Mouse (Mus musculus) lung, embryonic 14.5 days (tissue): ENCODE data around the gene 4833420G17Rik. TPM values are rescaled to one million over a fixed set of nuclear protein-coding genes. Genes with fewer than 3 reads are reported as not detected.

Source experiments
- ATAC-seq: fragments of 200-750 bp; cut with Nextera tagmentation; 2 replicates; pipeline ENCODE4 v1.8.0; 2017; ENCODE audit warnings: mild to moderate bottlenecking, moderate TSS enrichment, moderate library complexity; ENCODE audit not compliant: insufficient read depth
- DNase-seq: peaks from one replicate; pipeline ENCODE4 v3.0.0-alpha.2; 2015
- H3K27ac ChIP-seq: fragments of 300-500 bp; sonication (generic); 2 replicates; pipeline ENCODE4 v1.5.1; 2014; ENCODE audit warnings: low read depth, mild to moderate bottlenecking, moderate library complexity
- H3K27me3 ChIP-seq: fragments of 300-500 bp; sonication (generic); 2 replicates; pipeline ENCODE4 v1.6.1; 2014; ENCODE audit warnings: low read length, control low read depth; ENCODE audit not compliant: insufficient read depth
- H3K36me3 ChIP-seq: fragments of 300-500 bp; sonication (generic); 2 replicates; pipeline ENCODE4 v1.6.1; 2014; ENCODE audit warnings: control low read depth; ENCODE audit not compliant: insufficient read depth
- H3K4me1 ChIP-seq: fragments of 300-500 bp; sonication (generic); 2 replicates; pipeline ENCODE4 v1.6.1; 2014; ENCODE audit warnings: antibody characterized with exemption, control low read depth; ENCODE audit not compliant: insufficient read depth
- H3K4me2 ChIP-seq: fragments of 300-500 bp; sonication (generic); 2 replicates; pipeline ENCODE4 v1.6.1; 2014; ENCODE audit warnings: mild to moderate bottlenecking
- H3K4me3 ChIP-seq: fragments of 300-500 bp; sonication (generic); 2 replicates; pipeline ENCODE4 v1.5.1; 2014; ENCODE audit warnings: low read depth, low read length
- H3K9ac ChIP-seq: fragments of 300-500 bp; sonication (generic); 2 replicates; pipeline ENCODE4 v1.6.1; 2014
- H3K9me3 ChIP-seq: fragments of 300-500 bp; sonication (generic); 2 replicates; pipeline ENCODE4 v1.6.1; 2016; ENCODE audit warnings: low read depth, low read length, control low read depth
- CTCF ChIP-seq: IDR thresholded peaks from 2 replicates; pipeline ENCODE4 v1.5.1; 2016; ENCODE audit warnings: antibody characterized with exemption, low read depth
- WGBS: fragments of 180-500 bp; shearing (Covaris S2); extraction: QIAGEN DNeasy Blood & Tissue Kit; methylation state at CpG from one replicate; pipeline ENCODE4 v1.1.7; 2014; 5-methylcytosine and 5-hydroxymethylcytosine counted together
- polyA plus RNA-seq: library from polyadenylated mRNA; unstranded; fragments of >200 nt; fragmentation: Nextera tagmentation; extraction: Ambion mirVana; gene quantifications from 2 replicates; pipeline ENCODE4 v1.2.1, GENCODE M21; 2014

The 4833420G17Rik gene
- polyA plus RNA-seq = 61.5 and 63.4 TPM in 2 replicates

- Histone ChIP-seq H3K27me3 (no peaks in the 10 kb centered on the region), H3K4me3 (peak within 1 kb of the TSS; percentile 71), H3K27ac (peak within 1 kb of the TSS; percentile 71), H3K36me3 (peaks cover 35% of the 10 kb centered on the region), H3K9ac (peak within 1 kb of the TSS; percentile 78), H3K4me1 (peaks cover 5% of the 10 kb centered on the region), H3K4me2 (peak within 1 kb of the TSS; percentile 89), H3K9me3 (no peaks in the 10 kb centered on the region)
- DNase-seq = peak; percentile 97
- TF ChIP-seq CTCF = no peak
- ATAC-seq = peak; percentile 97
- WGBS = 1% methylated on average over 57 of the region's 57 CpGs
These were observed at the start of gene 4833420G17Rik for GRCm38 (mm10) chr13:119462596-119463560. 4833420G17Rik (plus strand) TSS chr13:119462768.

- H3K4me2 ChIP-seq = no peak overlapping the region
- H3K36me3 ChIP-seq = no peaks in the 10 kb centered on the region
- no peak for TF ChIP-seq CTCF
- no peak for DNase-seq
- H3K27ac ChIP-seq = no peak overlapping the region
- WGBS = 5% methylated on average over 2 of the region's 2 CpGs
- no peak overlapping the region for H3K4me3 ChIP-seq
- no peak overlapping the region for H3K9ac ChIP-seq
- H3K9me3 ChIP-seq = no peaks in the 10 kb centered on the region
- H3K27me3 ChIP-seq = no peaks in the 10 kb centered on the region
- H3K4me1 ChIP-seq = peaks cover 1% of the 10 kb centered on the region; the same call in 1 of the 2 replicates
- ATAC-seq = no peak
These were observed 49.5 kb upstream of the 4833420G17Rik start for GRCm38 (mm10) chr13:119413026-119413425.

GRCm38 (mm10) chr13:119418479-119418878 lies 44.1 kb upstream of the 4833420G17Rik start:
- Histone ChIP-seq H3K4me2 (no peak overlapping the region), H3K27ac (no peak overlapping the region), H3K27me3 (no peaks in the 10 kb centered on the region), H3K36me3 (no peaks in the 10 kb centered on the region), H3K9me3 (no peaks in the 10 kb centered on the region), H3K9ac (no peak overlapping the region), H3K4me1 (no peaks in the 10 kb centered on the region), H3K4me3 (no peak overlapping the region)
- no peak for TF ChIP-seq CTCF
- 80% methylated on average over 3 of the region's 3 CpGs for WGBS
- ATAC-seq (no peak), DNase-seq (no peak)

DNA sequence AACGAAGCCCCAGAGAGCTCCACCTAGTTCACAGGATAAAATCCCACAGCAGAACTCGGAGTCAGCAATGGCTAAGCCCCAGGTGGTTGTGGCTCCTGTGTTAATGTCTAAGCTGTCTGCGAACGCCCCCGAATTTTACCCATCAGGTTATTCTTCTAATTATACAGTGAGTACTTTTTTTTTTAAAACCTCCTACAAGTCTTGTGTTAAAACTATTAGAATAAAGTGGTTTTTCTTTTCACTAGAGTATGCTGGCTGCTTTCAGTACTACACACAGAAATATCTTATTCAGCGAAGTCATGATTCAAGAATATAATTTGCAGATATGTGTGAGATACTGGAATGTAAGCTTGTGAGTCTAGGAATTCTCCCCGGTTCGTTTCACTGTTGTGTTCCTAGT lies 32.4 kb upstream of the 4833420G17Rik start:
- TF ChIP-seq CTCF = no peak
- H3K27ac ChIP-seq = peak overlapping the region; percentile 99
- peak overlapping the region; percentile 94 for H3K4me3 ChIP-seq
- H3K9me3 ChIP-seq = no peaks in the 10 kb centered on the region
- H3K4me1 ChIP-seq = 0 out of 2 replicates have a peak, but pooled peaks cover 3% of the 10 kb centered on the region
- peak overlapping the region; percentile 70 for H3K4me2 ChIP-seq
- peaks cover 19% of the 10 kb centered on the region; the same call in 1 of the 2 replicates for H3K36me3 ChIP-seq
- H3K27me3 ChIP-seq = no peaks in the 10 kb centered on the region
- DNase-seq = peak; percentile 50
- peak overlapping the region; percentile 99 for H3K9ac ChIP-seq
- ATAC-seq = no peak
- WGBS = 14% methylated on average over 8 of the region's 8 CpGs

- peak; percentile 63 for DNase-seq
- Histone ChIP-seq H3K27me3 (no peaks in the 10 kb centered on the region), H3K9me3 (no peaks in the 10 kb centered on the region), H3K27ac (no peak overlapping the region), H3K4me1 (0 out of 2 replicates have a peak, but pooled peaks cover 3% of the 10 kb centered on the region), H3K4me3 (no peak overlapping the region), H3K36me3 (peaks cover 30% of the 10 kb centered on the region), H3K4me2 (no peak overlapping the region; the same call in 1 of the 2 replicates), H3K9ac (no peak overlapping the region)
- WGBS = 37% methylated on average over 1 of the region's 1 CpGs
- TF ChIP-seq CTCF = no peak
- ATAC-seq = no peak
These were observed 30.5 kb upstream of the 4833420G17Rik start for GRCm38 (mm10) chr13:119432041-119432440.

- ATAC-seq = no peak
- H3K9ac ChIP-seq = no peak overlapping the region
- no peak overlapping the region for H3K4me3 ChIP-seq
- H3K27me3 ChIP-seq = no peaks in the 10 kb centered on the region
- TF ChIP-seq CTCF = no peak
- peaks cover 49% of the 10 kb centered on the region for H3K36me3 ChIP-seq
- H3K4me2 ChIP-seq = no peak overlapping the region
- 88% methylated on average over 7 of the region's 7 CpGs for WGBS
- H3K4me1 ChIP-seq = 0 out of 2 replicates have a peak, but pooled peaks cover 3% of the 10 kb centered on the region
- no peak overlapping the region for H3K27ac ChIP-seq
- no peaks in the 10 kb centered on the region for H3K9me3 ChIP-seq
- no peak for DNase-seq
These were observed 28.2 kb upstream of the 4833420G17Rik start for GRCm38 (mm10) chr13:119434359-119434758.

DNA sequence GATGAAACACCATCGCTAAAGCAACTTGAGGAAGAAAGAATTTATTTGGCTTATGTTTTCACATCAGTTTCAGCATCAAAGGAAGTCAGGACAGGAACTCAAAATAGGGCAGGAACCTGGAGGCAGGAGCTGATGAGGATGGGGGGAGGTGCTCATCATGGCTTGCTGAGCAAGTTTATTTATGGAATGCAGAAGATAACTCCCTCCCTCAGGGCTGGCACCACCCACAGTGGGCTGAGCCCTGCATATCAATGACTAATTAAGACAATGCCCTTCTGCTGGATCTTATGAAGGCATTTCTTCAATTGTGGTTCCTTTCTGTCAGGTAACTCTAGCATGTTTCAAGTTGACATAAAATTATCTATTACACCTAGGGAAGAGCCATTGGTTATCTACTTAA lies 20.3 kb upstream of the 4833420G17Rik start:
- no peak for TF ChIP-seq CTCF
- H3K36me3 ChIP-seq = peaks cover 79% of the 10 kb centered on the region
- no peaks in the 10 kb centered on the region for H3K27me3 ChIP-seq
- H3K27ac ChIP-seq = no peak overlapping the region
- H3K4me2 ChIP-seq = no peak overlapping the region
- ATAC-seq (no peak), DNase-seq (no peak)
- H3K4me3 ChIP-seq = no peak overlapping the region
- H3K9ac ChIP-seq = no peak overlapping the region
- H3K4me1 ChIP-seq = no peaks in the 10 kb centered on the region
- WGBS = 79% methylated on average over 1 of the region's 1 CpGs
- no peaks in the 10 kb centered on the region for H3K9me3 ChIP-seq
